Mouse (Mus musculus) layer of hippocampus, postnatal 25 days (tissue): ENCODE measurements around the gene Dhrs7b. TPM values are rescaled to one million over a fixed set of nuclear protein-coding genes. Genes with fewer than 3 reads are reported as not detected.
"Not testable (repeated sequence)": the region's sequence is repeated elsewhere in the genome, so short reads cannot be mapped to it uniquely, and the experiment has no call there.

Experiments used
- DNase-seq, 2 experiments: peaks; one replicate each; pipeline ENCODE4 v3.0.0; 2022; ENCODE audit warnings: mixed read lengths in 2 of 2, low spot score in 1 of 2; ENCODE audit errors: extremely low spot score in 1 of 2
- total RNA-seq, 2 experiments: library from RNA; stranded (reverse); gene quantifications; 2 replicates each; pipeline ENCODE4 v1.2.3; 2021

The Dhrs7b gene
- total RNA-seq, 2 experiments from 2014 or later, result 27.6 to 31.5 TPM

GRCm38 (mm10) chr11:60837644-60838406 lies 7.4 kb downstream of the Dhrs7b start:
- no peak for DNase-seq

- DNase-seq, result no peak
Measured at GRCm38 (mm10) chr11:60841467-60842200, 11.2 kb downstream of the Dhrs7b start.

GRCm38 (mm10) chr11:60843412-60843811 lies 13.0 kb downstream of the Dhrs7b start:
- no peak for DNase-seq

- no peak for DNase-seq
Measured at GRCm38 (mm10) chr11:60845415-60845814, 15.0 kb downstream of the Dhrs7b start.

GRCm38 (mm10) chr11:60856587-60856986 lies 26.2 kb downstream of the Dhrs7b start:
- DNase-seq, result no peak

- DNase-seq, result no peak
Measured at GRCm38 (mm10) chr11:60861993-60862392, 31.6 kb downstream of the Dhrs7b start.

- DNase-seq, result no peak
Measured at GRCm38 (mm10) chr11:60863196-60863595, 32.8 kb downstream of the Dhrs7b start.

- DNase-seq, result no peak
Measured at GRCm38 (mm10) chr11:60864166-60864565, 33.7 kb downstream of the Dhrs7b start.

GRCm38 (mm10) chr11:60864916-60865315 lies 34.5 kb downstream of the Dhrs7b start:
- DNase-seq, result no peak

GRCm38 (mm10) chr11:60866021-60866420 lies 35.6 kb downstream of the Dhrs7b start:
- no peak for DNase-seq

- DNase-seq, result no peak
Measured at GRCm38 (mm10) chr11:60867456-60867855, 37.0 kb downstream of the Dhrs7b start.

GRCm38 (mm10) chr11:60867904-60868303 lies 37.5 kb downstream of the Dhrs7b start:
- no peak for DNase-seq

GRCm38 (mm10) chr11:60869471-60869870 lies 39.0 kb downstream of the Dhrs7b start:
- not testable (repeated sequence) for DNase-seq

- DNase-seq, result no peak
Measured at GRCm38 (mm10) chr11:60871409-60871808, 41.0 kb downstream of the Dhrs7b start.

- DNase-seq, result no peak
Measured at GRCm38 (mm10) chr11:60873101-60873500, 42.7 kb downstream of the Dhrs7b start.

GRCm38 (mm10) chr11:60878056-60878612 lies 47.7 kb downstream of the Dhrs7b start:
- peak in 1 of 2 experiments; percentile 25 for DNase-seq

- DNase-seq, result peak; percentile 80 to 85
Measured at GRCm38 (mm10) chr11:60878675-60879294, 48.4 kb downstream of the Dhrs7b start, which contains the start of gene Tmem11. Gene Tmem11, minus strand, starts transcription at chr11:60879272.

- DNase-seq, result peak; percentile 26 to 35
Measured at GRCm38 (mm10) chr11:60879423-60879822, 49.0 kb downstream of the Dhrs7b start.

GRCm38 (mm10) chr11:60880559-60880958 lies 50.1 kb downstream of the Dhrs7b start:
- DNase-seq, result no peak

- no peak for DNase-seq
Measured at GRCm38 (mm10) chr11:60882386-60882785, 52.0 kb downstream of the Dhrs7b start.

GRCm38 (mm10) chr11:60886986-60887385 lies 56.6 kb downstream of the Dhrs7b start:
- not testable (repeated sequence) for DNase-seq
